Mouse (Mus musculus): ENCODE data around the gene Tlr4.
A peak's percentile ranks its signal among the peaks of the same experiment; 100 is the strongest.

The Tlr4 gene

DNA sequence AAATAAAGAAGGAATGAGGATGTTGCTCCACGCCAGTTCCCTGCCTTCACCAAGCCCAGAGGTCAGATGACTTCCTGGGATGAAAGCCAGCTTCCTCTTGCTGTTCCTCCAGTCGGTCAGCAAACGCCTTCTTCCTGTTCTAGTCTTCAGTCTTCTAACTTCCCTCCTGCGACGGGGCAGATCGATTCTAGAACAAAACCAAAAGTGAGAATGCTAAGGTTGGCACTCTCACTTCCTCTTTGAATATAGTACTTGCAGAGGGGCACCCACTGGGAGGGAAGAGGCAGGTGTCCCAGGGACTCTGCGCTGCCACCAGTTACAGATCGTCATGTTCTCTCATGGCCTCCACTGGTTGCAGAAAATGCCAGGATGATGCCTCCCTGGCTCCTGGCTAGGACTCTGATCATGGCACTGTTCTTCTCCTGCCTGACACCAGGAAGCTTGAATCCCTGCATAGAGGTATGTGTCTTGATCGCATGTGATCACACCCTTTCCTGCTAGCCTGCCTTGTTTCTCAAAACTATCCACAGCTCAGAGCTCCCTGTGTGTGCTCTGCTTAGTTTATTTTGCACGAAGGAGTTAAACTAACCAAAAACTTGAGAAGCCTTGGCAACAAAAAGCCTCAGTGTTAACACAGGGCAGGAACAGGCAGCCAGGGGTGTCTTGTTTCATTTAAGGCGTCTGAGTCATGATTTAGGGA, at the start of gene Tlr4:
TSS of gene Tlr4 (plus strand) at position 122 of the 700 bp plus-strand sequence.
- peak; percentile 44 to 69 for DNase-seq (ENCODE audit: low spot score in 2 of 2)

DNA sequence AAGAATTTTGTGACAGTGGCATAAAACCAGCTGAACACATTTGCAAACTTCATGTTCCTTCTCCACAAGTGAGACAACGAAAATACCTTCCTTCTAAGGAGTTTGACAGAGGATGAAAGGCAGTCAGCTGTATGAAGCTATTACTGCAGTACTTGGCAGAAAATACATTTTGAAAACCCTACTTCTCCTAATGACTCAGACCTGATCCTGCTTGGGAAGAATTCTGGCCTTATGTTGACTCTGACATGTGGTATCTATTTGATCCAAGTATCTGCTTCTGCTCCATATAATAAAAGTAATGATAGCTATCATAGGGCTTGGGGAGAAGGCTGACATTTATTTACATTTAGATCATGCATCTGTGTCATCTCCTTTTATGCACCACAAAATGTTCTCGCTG, 33.1 kb upstream of the Tlr4 start:
- no peak for DNase-seq (ENCODE audit: low spot score in 2 of 2)

DNA sequence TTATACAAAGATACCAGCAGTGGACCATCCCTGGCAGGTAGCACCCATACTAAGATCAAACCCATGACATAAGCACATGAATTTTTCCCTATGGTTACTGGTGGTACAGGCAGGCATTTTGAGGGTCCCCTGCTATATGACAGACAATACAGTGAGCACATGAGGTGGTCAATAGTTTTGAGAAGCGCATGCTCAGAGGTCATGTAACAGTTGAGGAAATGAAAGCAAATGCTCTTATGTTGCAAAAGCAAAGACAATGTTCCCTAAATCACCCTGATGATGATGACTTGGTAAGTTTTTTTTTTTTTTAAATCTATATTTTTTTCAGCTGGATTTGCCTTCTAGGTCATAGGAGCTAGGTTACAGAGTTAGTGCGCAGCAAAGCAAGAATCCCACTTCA, 30.7 kb upstream of the Tlr4 start:
- no peak for DNase-seq (ENCODE audit: low spot score in 2 of 2)

DNA sequence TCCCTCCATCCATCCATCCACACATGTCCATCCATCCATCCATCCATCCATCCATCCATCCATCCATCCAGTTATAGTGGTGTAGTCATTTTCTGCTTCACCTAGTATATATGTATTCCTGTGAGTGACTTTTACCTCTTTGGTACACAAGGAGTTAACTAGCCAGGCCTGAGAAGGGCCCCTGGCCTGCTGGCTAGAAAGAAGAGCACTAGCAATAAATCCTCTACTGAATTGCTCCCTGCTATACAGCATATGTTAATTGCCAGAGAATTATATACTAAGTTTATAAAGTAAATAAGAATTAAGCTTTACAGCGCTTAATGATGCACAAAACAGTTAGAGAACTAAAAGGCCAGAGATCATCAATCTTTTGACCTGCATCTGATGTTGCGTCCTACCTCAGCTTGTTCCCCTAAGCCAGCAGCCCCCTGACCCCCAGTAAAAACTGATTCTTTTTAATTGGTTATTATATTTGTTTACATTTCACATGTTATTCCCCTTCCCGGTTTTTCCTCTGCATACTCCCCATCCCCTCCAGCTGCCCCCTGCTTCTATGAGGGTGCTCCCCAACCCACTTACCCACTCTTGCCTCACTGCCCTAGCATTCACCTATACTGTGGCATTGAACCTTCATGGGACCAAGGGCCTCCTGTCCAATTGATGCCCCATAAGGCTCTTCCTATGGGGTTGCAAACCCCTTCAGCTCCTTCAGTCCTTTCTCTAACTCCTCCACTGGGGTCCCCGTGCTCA, 22.7 kb upstream of the Tlr4 start:
- DNase-seq (ENCODE audit: low spot score in 2 of 2), result no peak

DNA sequence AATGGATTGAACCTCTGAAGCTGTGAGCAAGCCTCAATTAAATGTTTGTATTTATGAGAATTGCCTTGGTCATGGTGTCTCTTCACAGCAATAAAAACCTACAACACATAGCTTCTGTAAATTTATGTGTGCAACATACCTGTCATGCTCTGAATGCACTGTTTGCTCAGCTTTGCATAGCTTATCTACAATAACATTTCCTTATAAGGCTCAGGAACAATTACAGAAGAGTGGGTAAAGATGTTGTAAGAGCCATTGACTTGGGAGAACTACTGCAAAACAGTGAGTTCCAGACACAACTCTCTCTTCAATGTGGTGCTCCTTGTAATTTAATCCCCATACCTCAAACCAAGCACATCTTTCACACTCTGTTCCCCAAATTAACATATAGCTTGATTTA, 21.6 kb upstream of the Tlr4 start:
- DNase-seq (ENCODE audit: low spot score in 2 of 2), result no peak

DNA sequence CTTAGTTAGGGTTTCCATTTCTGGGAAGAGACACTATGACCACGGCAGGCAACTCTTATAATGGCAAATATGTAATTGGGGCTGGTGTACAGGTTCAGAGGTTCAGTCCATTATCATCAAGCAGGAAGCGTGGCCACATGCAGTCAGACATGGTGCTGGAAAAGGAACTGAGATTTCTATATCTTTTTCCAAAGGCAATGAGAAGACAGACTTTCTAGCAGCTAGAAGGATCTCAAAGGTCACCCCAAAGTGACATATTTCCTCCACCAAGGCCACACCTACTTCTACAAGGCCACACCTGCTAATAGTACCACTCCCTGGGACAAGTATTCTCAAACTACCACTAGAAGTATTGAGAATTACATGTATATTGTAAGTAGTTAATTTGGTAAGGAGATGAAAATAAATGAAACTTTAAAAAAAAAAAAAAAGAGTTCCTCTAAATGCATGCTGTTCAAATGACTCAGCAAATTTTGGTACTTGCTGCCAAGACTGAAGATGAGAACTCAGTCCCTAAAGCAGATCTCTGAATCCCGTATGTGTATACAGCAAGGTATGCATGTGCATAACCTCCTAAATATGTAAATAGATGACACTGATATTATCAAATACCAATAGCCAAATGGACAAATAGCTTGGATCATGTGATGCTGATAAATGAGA, 10.9 kb upstream of the Tlr4 start:
- DNase-seq (ENCODE audit: low spot score in 2 of 2), result no peak

DNA sequence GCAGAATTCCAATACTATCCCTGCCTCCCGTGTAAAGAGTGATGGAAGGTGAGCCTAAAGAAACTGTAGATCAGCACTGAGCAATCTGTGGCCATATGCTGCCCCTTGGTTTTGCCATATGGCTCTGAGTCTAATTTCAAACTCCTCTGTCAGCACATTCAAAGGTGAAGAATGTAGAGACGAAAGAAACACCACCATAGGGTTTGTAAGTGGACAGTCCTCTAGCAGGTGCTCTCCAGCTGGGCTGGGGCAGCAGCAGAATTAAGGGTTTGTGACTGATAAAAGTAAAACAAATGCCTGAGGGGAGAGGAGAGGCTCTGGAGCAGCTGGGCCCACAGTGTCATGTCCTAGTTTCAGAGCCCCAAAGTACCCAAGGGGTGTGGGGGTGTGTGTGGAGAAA, 6.2 kb upstream of the Tlr4 start:
- DNase-seq (ENCODE audit: low spot score in 2 of 2), result no peak

DNA sequence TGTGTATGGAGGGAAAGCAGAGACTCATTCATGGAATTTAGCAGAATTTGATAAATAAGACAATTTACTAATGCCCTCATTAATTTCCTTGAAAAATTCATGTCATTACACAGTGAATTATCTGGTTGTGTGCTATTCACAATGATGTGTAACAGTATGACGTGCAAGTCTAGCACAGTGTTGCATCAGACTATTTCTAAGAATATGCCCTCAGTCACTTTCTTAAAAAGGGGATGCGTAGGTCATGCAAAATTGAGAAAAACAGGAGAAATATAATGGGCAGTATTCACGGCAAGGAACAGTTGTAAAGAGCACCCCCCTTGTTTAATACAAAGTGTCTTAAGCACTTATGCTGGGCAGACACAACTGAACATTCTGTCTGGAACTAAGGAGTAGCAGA, 5.6 kb upstream of the Tlr4 start:
- no peak for DNase-seq (ENCODE audit: low spot score in 2 of 2)

DNA sequence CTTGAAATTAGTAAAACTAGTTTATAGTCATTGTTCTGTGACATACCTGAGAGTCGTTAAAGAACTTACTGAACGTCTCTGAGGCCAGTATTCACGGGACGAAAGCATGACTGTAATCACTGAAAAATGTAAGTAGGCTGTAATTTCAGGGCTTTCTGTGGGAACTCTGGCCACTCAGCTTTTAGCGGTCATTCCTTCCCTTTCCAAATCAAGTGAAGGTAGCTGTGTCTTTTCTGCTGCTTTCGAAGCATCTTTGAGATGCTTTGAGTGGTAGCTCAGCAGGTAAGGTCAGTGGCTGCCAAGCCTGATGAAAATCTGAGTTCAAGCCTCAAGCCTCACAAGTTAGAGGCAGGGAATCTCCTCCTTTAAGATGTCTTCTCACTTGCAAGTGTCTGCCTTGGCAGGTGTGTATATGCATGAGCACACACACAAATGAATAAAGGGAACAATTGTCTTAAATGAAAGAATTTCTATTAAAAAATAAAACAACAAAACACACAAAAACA, 832 bp downstream of the Tlr4 start:
- DNase-seq (ENCODE audit: low spot score in 2 of 2), result no peak

DNA sequence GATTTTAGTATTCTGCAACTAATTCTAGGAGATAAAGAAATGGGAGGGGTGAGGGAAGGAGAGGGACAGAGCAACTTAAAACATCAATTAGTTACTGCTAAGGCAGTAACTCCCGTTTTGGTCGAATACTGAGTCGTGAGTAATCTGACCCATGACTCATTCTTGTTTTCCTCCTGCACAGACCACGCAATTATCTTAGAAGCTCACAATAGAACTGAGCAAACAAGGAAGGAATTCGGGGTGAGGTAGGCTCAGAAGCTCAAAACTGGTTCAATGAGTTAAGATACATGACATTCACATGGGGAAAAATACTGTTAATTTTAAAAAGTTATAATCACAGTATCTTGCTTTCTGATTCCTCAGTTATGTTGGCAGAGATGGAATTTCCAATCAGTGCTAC, 1.3 kb downstream of the Tlr4 start:
- DNase-seq (ENCODE audit: low spot score in 2 of 2), result no peak

DNA sequence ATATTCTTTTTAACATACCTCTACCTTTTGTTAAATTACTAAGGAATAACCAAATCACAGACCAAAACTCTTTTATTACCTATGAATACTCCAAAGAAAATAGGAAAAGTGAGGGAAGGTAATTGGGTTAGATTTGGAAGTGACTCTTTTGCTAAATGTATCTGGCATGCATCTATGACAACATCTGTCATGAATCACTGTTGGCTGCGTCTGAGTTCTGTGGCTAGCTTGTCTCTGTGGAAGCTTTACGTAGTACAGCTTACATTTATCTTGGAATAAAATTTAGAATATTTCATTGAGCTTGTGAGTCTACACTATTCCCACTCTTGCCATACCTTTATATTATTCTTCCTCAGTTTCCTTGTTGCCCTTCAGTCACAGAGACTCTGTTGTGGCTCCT, 10.7 kb downstream of the Tlr4 start:
- no peak for DNase-seq (ENCODE audit: low spot score in 2 of 2)

DNA sequence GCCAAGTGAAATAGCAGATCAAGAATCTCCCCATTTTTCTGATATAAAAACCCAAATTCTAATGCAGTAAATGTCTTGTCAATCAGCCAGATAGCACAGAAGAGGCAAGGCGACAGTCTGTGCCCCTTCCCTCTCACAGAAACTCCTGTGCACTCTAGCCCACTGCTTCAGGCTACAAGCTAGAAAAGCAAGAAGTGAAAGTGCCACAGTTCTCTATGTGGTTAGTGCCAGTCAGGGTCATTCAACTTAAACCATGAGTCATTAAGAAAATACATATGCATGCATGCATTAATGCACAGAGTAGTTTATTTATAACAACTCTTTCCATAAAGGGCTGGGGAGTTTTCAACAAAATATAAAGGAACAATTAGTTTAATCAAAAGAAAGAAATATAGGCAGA, 15.9 kb downstream of the Tlr4 start:
- DNase-seq (ENCODE audit: low spot score in 2 of 2), result no peak

DNA sequence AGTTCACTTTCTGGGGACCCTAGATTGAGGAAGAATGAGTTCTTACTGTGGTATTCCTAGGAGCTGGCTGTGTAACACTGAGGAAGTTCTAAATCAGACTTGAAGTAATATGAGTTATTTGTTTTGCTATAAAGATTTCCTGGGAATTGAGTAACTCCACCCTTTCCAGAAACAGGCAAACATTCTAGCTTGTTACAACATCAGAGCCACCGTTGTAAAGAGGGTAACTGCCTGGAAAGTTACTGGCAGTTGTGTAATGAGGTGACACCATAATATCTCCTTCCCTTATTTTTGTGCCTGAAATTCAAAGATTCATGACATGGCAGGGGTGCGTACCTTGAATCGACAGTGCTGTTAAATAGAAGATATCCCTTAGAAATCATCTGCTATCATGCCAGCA, 24.6 kb downstream of the Tlr4 start:
- DNase-seq (ENCODE audit: low spot score in 2 of 2), result no peak

DNA sequence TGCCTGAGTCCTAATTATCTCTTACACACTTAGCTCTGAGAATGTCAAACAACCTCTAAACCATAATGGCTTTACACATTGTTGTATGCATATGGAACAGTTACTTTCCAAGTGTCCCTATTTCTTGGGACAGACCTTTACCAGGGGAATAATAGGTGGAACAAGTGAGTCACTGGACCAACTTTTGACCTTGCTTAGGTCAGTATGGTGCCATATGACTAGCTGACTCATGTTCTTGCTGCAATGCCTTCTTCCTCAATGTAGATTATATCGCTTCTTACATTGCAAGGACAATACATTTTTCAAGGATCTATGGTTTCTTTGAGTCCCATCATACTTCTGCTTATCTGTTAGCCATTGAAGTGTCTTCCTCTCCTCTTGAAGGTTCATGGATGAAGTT, 29.6 kb downstream of the Tlr4 start:
- no peak for DNase-seq (ENCODE audit: low spot score in 2 of 2)

DNA sequence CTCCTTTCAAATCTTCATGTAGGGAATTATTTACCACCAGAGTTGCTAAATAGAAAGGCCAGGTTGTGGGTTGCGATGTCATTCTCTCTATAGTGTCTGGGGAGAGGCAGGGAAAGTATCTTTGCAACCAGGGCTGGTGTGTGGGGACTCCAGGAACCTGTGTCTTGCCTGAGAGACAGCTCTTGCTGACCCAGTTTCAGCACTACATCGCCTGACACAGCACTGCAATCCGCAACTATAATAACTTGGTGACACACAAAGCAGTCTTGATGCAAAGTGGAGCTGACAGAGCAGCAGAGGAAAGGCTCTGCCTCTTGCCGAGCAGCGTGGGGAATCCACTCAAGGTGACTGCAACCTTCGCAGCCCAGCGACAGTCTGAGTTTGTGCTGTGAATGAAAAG, 42.5 kb downstream of the Tlr4 start:
- DNase-seq (ENCODE audit: low spot score in 2 of 2), result no peak

DNA sequence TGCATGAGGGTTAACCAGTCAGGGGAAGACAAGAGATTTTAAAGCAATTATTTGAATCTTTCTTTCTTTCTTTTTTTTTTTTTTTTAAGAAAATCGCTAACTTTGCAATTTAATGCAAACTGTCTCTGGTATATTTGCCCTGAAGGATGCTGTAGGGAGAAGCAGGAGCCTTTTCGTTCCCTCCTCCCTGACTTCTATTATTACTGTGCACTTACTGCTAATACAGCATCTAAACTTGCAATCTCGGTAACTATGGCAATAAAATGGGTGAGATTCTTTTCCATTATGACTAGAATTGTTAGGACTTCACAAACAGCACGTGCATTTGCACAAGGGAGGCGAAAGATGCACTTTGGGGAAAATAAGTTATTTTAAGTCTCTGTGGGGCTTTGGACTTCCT, 44.6 kb downstream of the Tlr4 start:
- no peak for DNase-seq (ENCODE audit: low spot score in 2 of 2)

DNA sequence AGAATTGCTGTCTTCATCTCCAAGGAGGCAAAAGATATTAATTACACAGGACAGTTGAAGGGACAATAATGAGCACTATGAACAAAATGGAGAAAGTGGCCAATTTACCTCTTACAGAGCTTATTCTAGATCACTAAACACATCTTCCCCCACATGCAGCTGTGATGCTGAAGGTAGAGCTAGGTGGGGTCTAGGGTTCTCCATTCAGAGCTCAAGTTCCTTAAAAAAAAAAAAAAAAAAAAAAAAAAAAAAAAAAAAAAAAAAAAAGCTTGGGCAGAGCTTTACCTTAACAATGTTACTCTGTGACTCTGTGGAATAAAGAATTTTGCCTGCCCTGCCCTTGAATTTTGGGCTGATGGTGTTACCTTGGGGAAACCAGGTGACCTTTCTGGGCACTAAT, 46.0 kb downstream of the Tlr4 start:
- no peak for DNase-seq (ENCODE audit: low spot score in 2 of 2)

DNA sequence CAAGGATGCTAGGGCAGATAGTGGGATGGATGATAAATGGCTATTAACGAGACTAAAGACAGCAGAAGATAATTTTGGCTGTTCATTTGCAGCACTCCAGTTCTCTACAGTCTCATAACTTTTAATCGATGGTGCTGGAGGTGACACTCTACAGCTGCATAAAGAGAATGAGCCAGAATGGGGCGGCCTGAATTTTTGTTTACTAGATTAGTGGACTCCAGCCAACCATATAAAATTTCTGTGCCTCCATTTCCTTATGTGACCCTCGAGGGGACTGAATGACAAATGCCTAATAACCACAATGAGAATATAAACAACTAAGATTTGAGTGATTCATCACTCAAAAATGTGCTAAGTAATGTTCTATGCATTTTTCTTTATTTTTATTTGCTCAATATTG, 48.4 kb downstream of the Tlr4 start:
- DNase-seq (ENCODE audit: low spot score in 2 of 2), result no peak

DNA sequence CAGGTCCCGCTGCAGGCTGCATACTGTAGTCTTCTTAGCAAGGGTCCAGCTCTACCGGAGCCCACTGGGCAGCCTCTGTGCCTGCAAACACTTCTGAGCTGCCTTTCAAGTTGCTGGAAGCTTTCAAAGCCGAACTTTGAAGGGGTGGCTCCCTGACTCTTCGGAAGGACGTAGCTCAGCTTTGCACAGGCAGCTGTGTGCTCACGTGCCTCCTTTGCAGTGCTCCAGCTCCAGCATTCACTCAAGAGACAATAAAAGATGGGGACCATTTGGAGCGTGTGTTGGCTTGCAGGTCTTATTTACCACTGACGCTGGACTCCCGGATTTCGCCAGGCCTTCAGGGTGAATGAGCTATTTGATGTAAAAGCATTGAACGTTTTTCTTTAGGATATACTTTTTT, 50.2 kb downstream of the Tlr4 start:
- no peak for DNase-seq (ENCODE audit: low spot score in 2 of 2)

DNA sequence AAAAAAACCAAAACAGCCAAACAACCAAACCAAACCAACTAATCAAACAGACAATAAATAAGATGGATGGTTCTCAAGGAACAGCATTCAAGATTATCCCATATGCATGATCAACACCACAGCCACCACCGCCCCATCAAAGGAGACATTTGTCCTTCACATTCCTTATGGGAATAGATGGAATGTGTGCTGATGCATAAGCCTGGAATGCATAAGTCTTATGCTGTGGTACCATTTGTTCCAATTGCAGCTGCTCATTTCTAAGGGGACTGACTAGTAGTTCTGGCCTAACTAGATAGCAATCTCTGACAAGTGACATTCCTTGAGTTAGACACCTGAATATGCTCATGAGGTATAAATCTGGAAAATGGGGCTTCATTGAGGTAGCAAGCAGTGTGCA, 54.1 kb downstream of the Tlr4 start:
- DNase-seq (ENCODE audit: low spot score in 2 of 2), result no peak

DNA sequence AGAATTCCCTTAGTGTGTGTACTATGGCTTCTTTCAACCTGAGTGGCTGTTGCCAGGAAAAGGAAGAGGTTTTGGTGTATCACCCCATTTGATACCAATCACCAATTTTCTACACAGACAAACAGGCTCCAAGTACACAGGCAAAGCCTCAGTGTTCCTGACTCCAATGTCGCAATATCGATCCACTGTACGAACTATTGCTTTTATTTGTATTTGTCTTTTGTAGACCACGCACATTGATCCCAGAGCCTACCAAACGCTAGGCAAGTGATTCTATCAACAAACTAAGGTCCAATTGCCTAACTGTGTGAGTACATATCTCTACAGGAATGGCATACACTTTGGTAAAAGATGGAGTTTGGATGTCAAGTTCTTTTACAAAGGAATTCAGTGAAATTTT, 55.9 kb downstream of the Tlr4 start:
- no peak for DNase-seq (ENCODE audit: low spot score in 2 of 2)

DNA sequence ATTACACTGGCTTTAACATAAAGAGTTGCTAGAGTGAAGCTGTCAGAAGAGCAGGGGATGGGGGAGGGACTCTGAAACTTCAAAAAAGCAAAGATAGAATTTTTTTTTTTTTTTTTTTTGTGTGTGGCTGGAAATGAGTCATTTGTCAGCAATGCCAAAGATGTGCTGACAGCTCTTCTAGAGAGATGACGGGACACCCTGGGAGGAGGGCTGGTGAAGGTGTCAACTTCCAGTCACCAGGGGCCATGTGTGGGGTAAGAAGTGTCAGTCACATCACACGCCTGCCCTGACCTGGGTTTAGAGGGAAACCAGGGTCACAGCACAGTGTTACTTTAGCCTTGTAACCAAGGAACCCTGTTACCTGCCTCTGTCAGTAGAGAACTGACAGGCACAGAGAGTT, 67.2 kb downstream of the Tlr4 start:
- no peak for DNase-seq (ENCODE audit: low spot score in 2 of 2)

DNA sequence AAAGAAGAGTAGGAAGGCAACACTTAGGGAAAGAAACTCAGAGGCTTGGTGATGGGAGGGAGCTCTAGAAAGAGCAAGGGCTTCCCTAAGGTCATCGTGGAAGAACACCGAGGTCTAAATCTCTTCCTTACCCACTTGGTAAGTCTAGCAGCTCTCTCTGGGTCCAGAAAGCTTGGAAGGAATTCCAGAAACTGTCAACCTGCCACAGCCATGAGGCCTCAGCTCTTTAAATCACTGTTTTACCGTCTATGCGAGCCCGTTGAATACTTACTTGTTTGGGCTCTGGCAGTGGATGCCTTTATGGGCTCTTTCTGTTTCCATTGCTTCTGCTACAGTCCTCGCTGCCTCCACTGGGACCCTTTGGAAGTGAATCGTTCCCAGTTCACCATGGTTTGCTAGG, 67.6 kb downstream of the Tlr4 start:
- no peak for DNase-seq (ENCODE audit: low spot score in 2 of 2)

All from spleen, postnatal 4 days (tissue).